Mouse (Mus musculus) embryonic fibroblast, embryonic 13.5 days (primary cell): Measurements from ENCODE around the gene Lrrfip1.

ENCODE experiments used
- CTCF ChIP-seq: IDR thresholded peaks from 2 replicates; pipeline ENCODE4 v1.5.1; 2011; ENCODE audit warnings: mild to moderate bottlenecking, control low read depth, low read length, moderate library complexity, borderline replicate concordance; ENCODE audit not compliant: insufficient read depth
- POLR2A ChIP-seq: IDR thresholded peaks from 2 replicates; pipeline ENCODE4 v1.6.1; 2011; ENCODE audit warnings: low read depth, mild to moderate bottlenecking, control low read depth, low read length, moderate library complexity

GRCm38 (mm10) chr1:91001871-91002539 lies 3.5 kb downstream of the Lrrfip1 start:
- TF ChIP-seq CTCF: no peak
- no peak for TF ChIP-seq POLR2A
